In the genomic region with DNA sequence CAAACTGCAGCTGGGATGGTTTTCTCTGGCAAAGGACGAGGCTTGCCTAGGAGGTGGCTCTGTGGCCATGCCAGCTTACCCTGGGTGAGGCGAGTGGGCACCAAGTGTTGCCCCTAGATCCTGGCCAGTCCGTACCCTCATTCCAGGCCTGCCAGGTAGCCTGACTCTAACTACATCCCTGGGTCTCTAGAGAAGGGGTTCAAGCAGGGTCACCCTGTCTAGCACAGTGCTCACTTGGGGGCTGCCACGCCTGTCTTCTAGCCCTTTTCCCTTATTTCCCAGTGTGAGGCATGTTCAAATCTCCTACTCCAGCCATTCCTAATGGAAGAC, we compare ENCODE assay signal across 12 mouse cellular contexts. TPM values are rescaled to one million over a fixed set of nuclear protein-coding genes. Genes with fewer than 3 reads are reported as not detected.
DNase-seq lines count a peak whose midpoint lies in the region; ATAC-seq and TF ChIP-seq lines count a peak whose summit lies in the region.
"Had no signal": no experiment of that assay in that cellular context is flagged by ENCODE, and none has a peak within 500 bp of the region (broad histone marks: within the 10 kb centered on the region; RNA-seq: fewer than 3 reads in every experiment).

No protein-coding gene starts in this region.

- peak overlapping the region; percentile 44; the same call in 1 of the 2 replicates for H3K9ac ChIP-seq in heart, embryonic 11.5 days (ENCODE audit: low read depth, low read length)
- no peak overlapping the region for H3K9ac ChIP-seq in midbrain, embryonic 15.5 days
- H3K9ac ChIP-seq in midbrain, postnatal 0 days (replicated peaks; ENCODE audit: low read length, poor library complexity, severe bottlenecking) = no peak overlapping the region
- H3K9ac ChIP-seq in intestine, embryonic 15.5 days = no peak overlapping the region

- peak overlapping the region; percentile 80 for H3K27ac ChIP-seq in heart, embryonic 11.5 days (ENCODE audit: low read depth, low read length)
- H3K27ac ChIP-seq in midbrain, embryonic 15.5 days = peak overlapping the region; percentile 16; the same call in 1 of the 2 replicates
- H3K27ac ChIP-seq in midbrain, postnatal 0 days (ENCODE audit: low read depth, low read length) = no peak overlapping the region
- H3K27ac ChIP-seq in intestine, embryonic 15.5 days = peak overlapping the region; percentile 38; the same call in 1 of the 2 replicates

- 73% methylated on average over 4 of the region's 4 CpGs for WGBS in heart, embryonic 11.5 days (ENCODE audit: insufficient replicate concordance)
- 75% methylated on average over 4 of the region's 4 CpGs for WGBS in midbrain, embryonic 15.5 days
- WGBS in midbrain, postnatal 0 days = 71% methylated on average over 4 of the region's 4 CpGs
- 84% methylated on average over 4 of the region's 4 CpGs for WGBS in intestine, embryonic 15.5 days

- H3K4me1 ChIP-seq in heart, embryonic 11.5 days (ENCODE audit: control insufficient read depth, insufficient read depth, low read length) = peaks cover 44% of the 10 kb centered on the region
- H3K4me1 ChIP-seq in midbrain, embryonic 15.5 days = no peaks in the 10 kb centered on the region
- no peaks in the 10 kb centered on the region for H3K4me1 ChIP-seq in midbrain, postnatal 0 days (ENCODE audit: insufficient read depth, low read length)
- H3K4me1 ChIP-seq in intestine, embryonic 15.5 days (replicated peaks) = peaks cover 11% of the 10 kb centered on the region

- no peak for TF ChIP-seq CTCF in midbrain, postnatal 0 days (IDR thresholded peaks at IDR 0.05)

- no peaks in the 10 kb centered on the region for H3K9me3 ChIP-seq in heart, embryonic 11.5 days (replicated peaks; ENCODE audit: control insufficient read depth, low read length)
- no peaks in the 10 kb centered on the region for H3K9me3 ChIP-seq in midbrain, embryonic 15.5 days
- no peaks in the 10 kb centered on the region for H3K9me3 ChIP-seq in midbrain, postnatal 0 days (ENCODE audit: low read length)
- H3K9me3 ChIP-seq in intestine, embryonic 15.5 days = no peaks in the 10 kb centered on the region
- H3K9me3 ChIP-seq: megakaryocyte, embryonic 14.5 days had no signal

- no peaks in the 10 kb centered on the region for H3K36me3 ChIP-seq in heart, embryonic 11.5 days (ENCODE audit: control insufficient read depth, insufficient read depth, low read length)
- H3K36me3 ChIP-seq in midbrain, embryonic 15.5 days (replicated peaks) = no peaks in the 10 kb centered on the region
- no peaks in the 10 kb centered on the region for H3K36me3 ChIP-seq in midbrain, postnatal 0 days (ENCODE audit: insufficient read depth, low read length)
- H3K36me3 ChIP-seq in intestine, embryonic 15.5 days = no peaks in the 10 kb centered on the region

- H3K27me3 ChIP-seq in heart, embryonic 11.5 days (ENCODE audit: control insufficient read depth, insufficient read depth, low read length) = no peaks in the 10 kb centered on the region
- H3K27me3 ChIP-seq in midbrain, embryonic 15.5 days (replicated peaks) = no peaks in the 10 kb centered on the region
- no peaks in the 10 kb centered on the region for H3K27me3 ChIP-seq in midbrain, postnatal 0 days (ENCODE audit: insufficient read depth, low read length)
- H3K27me3 ChIP-seq in intestine, embryonic 15.5 days (replicated peaks) = no peaks in the 10 kb centered on the region

- no peak overlapping the region for H3K4me3 ChIP-seq in heart, embryonic 11.5 days (ENCODE audit: low read depth, low read length)
- H3K4me3 ChIP-seq in midbrain, embryonic 15.5 days = no peak overlapping the region
- no peak overlapping the region for H3K4me3 ChIP-seq in midbrain, postnatal 0 days (ENCODE audit: low read depth, low read length)
- H3K4me3 ChIP-seq in intestine, embryonic 15.5 days (replicated peaks) = no peak overlapping the region

- DNase-seq in heart, postnatal 25 days (ENCODE audit: low spot score) = no peak
- DNase-seq in midbrain, postnatal 0 days (ENCODE audit: low spot score) = no peak
- no peak for DNase-seq in B cell, adult 2 months
- DNase-seq in thymus, postnatal 10 days (ENCODE audit: low spot score in 2 of 2) = no peak
- no peak for DNase-seq in embryo, embryonic 9.5 days (ENCODE audit: extremely low spot score)
- DNase-seq: cerebellum, postnatal 36 days; gastrocnemius, postnatal 14 days; layer of hippocampus, adult 9-11 months had no signal

- no peak overlapping the region for H3K4me2 ChIP-seq in heart, embryonic 11.5 days
- no peak overlapping the region for H3K4me2 ChIP-seq in midbrain, embryonic 15.5 days
- no peak overlapping the region for H3K4me2 ChIP-seq in midbrain, postnatal 0 days (ENCODE audit: low read depth, low read length, poor library complexity, severe bottlenecking)
- H3K4me2 ChIP-seq in intestine, embryonic 15.5 days (replicated peaks) = no peak overlapping the region

- intact Hi-C loops in heart, postnatal 25 days (cut with DNase I) = no loop called here

- no peak for ATAC-seq in heart, embryonic 11.5 days (replicated peaks; ENCODE audit: insufficient number of reproducible peaks, low FRiP score, low TSS enrichment)
- ATAC-seq in midbrain, embryonic 15.5 days (replicated peaks) = no peak
- ATAC-seq in midbrain, postnatal 0 days (ENCODE audit: low FRiP score) = no peak
- ATAC-seq in intestine, embryonic 15.5 days = no peak

RNA-seq across cellular contexts. Expression of a gene that starts 11.1 kb away (rescaled TPM):
- 56.1 and 60.0 TPM in 2 replicates for polyA plus RNA-seq in heart, embryonic 11.5 days (2014; fragmentation: Nextera tagmentation; extraction: Ambion mirVana)
- 10 to 100 TPM; 79.7 to 91.8 TPM for total RNA-seq in heart, postnatal 25 days (2021)
- 8.0 and 8.3 TPM in 2 replicates for polyA plus RNA-seq in midbrain, embryonic 15.5 days (2015; fragmentation: Nextera tagmentation; extraction: Ambion mirVana)
- 14.9 and 17.3 TPM in 2 replicates for total RNA-seq in midbrain, postnatal 0 days (2014; rRNA removed)
- 2.8 and 4.4 TPM in 2 replicates for polyA plus RNA-seq in midbrain, postnatal 0 days (2015; fragmentation: Nextera tagmentation; extraction: Ambion mirVana)
- 26.6 and 28.9 TPM in 2 replicates for polyA plus RNA-seq in intestine, embryonic 15.5 days (2015; fragmentation: Nextera tagmentation; extraction: Ambion mirVana)
